Mouse (Mus musculus): ENCODE measurements around the gene Tmem176b. TPM values are rescaled to one million over a fixed set of nuclear protein-coding genes. Genes with fewer than 3 reads are reported as not detected.
"Not testable (repeated sequence)": the region's sequence is repeated elsewhere in the genome, so short reads cannot be mapped to it uniquely, and the experiment has no call there.

The Tmem176b gene
- 93.2 and 108 TPM in 2 replicates for polyA plus RNA-seq (2015; fragmentation: Nextera tagmentation; extraction: Ambion mirVana)

GRCm38 (mm10) chr6:48840973-48841625, at the start of gene Tmem176b:
Gene Tmem176b (minus strand): TSS chr6:48841496.
- Histone ChIP-seq H3K9me3 (no peaks in the 10 kb centered on the region), H3K9ac (replicated peaks) (peak within 1 kb of the TSS; percentile 50), H3K4me2 (replicated peaks) (peak within 1 kb of the TSS; percentile 55), H3K27ac (peak within 1 kb of the TSS; percentile 85), H3K4me1 (replicated peaks) (peaks cover 44% of the 10 kb centered on the region), H3K27me3 (no peaks in the 10 kb centered on the region), H3K36me3 (0 out of 2 replicates have a peak, but pooled peaks cover 5% of the 10 kb centered on the region), H3K4me3 (replicated peaks) (peak within 1 kb of the TSS; percentile 41)
- 19% methylated on average over 6 of the region's 6 CpGs for whole genome bisulfite sequencing
- peak; percentile 95 for ATAC-seq

GRCm38 (mm10) chr6:48876510-48877135, 35.3 kb upstream of the Tmem176b start:
- Histone ChIP-seq H3K9me3 (no peaks in the 10 kb centered on the region), H3K4me2 (replicated peaks) (no peak overlapping the region), H3K4me3 (replicated peaks) (no peak overlapping the region), H3K36me3 (no peaks in the 10 kb centered on the region), H3K9ac (replicated peaks) (no peak overlapping the region), H3K27ac (no peak overlapping the region), H3K4me1 (replicated peaks) (no peaks in the 10 kb centered on the region), H3K27me3 (no peaks in the 10 kb centered on the region)
- ATAC-seq = no peak
- 49% methylated on average over 5 of the region's 5 CpGs for WGBS

DNA sequence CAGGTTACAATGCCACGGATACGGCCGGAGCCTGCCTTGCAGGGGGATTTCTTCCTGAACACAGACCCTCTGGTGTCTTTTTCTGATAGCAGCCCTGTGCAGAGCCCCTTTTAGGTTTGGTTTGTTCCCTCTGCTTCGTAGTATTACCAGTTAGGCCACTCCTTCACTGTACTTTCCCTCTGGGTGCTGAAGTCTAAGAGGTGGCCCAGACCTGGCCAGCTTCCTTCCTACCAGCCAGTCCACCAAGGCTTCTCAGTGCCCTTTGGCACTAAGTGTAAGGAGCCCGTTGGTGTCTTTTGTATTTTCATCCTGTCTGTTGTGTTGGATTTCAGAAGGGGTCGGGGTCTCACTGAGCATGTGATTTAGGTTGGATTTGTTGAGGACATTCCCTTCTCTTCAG, 34.2 kb upstream of the Tmem176b start:
- Histone ChIP-seq H3K4me3 (replicated peaks) (no peak overlapping the region), H3K27ac (no peak overlapping the region), H3K4me2 (replicated peaks) (no peak overlapping the region), H3K4me1 (replicated peaks) (no peaks in the 10 kb centered on the region), H3K36me3 (no peaks in the 10 kb centered on the region), H3K9ac (replicated peaks) (no peak overlapping the region), H3K9me3 (no peaks in the 10 kb centered on the region), H3K27me3 (no peaks in the 10 kb centered on the region)
- ATAC-seq = no peak
- 86% methylated on average over 6 of the region's 6 CpGs for WGBS

GRCm38 (mm10) chr6:48874576-48874975, 33.3 kb upstream of the Tmem176b start:
- Histone ChIP-seq H3K27me3 (peaks cover under 1% of the 10 kb centered on the region; the same call in 1 of the 2 replicates), H3K9me3 (no peaks in the 10 kb centered on the region), H3K27ac (no peak overlapping the region), H3K4me2 (replicated peaks) (no peak overlapping the region), H3K36me3 (no peaks in the 10 kb centered on the region), H3K4me1 (replicated peaks) (no peaks in the 10 kb centered on the region), H3K9ac (replicated peaks) (no peak overlapping the region), H3K4me3 (replicated peaks) (no peak overlapping the region)
- no peak for ATAC-seq
- WGBS = 85% methylated on average over 4 of the region's 4 CpGs

DNA sequence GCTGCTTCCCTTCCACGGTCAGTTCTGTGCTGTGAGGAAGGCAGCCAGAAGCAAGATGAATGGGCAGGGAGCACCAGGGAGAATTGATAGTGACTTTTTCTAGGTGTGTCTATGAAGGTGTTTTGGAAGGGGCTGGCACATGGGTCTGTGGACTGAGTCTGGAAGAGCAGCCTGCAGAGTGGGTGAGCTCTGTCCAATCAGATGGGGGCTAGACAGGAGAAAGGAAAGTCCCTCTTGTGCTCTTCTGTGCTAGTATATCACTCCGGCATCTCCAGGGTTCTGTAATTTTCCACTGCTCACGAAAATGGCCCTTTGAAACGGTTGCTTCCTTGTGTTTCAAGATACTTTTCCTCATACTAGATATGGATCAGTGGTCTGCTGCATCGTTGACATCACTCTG, 31.3 kb upstream of the Tmem176b start, which contains the start of gene Aoc1:
Gene Aoc1, plus strand, starts transcription at position 301 of the 400 bp plus-strand sequence.
- 91% methylated on average over 5 of the region's 5 CpGs for WGBS
- H3K36me3 ChIP-seq = no peaks in the 10 kb centered on the region
- H3K9ac ChIP-seq (replicated peaks) = no peak within 1 kb of the TSS
- ATAC-seq = no peak
- peaks cover 4% of the 10 kb centered on the region; the same call in 1 of the 2 replicates for H3K27me3 ChIP-seq
- no peak within 1 kb of the TSS for H3K4me3 ChIP-seq (replicated peaks)
- no peaks in the 10 kb centered on the region for H3K9me3 ChIP-seq
- H3K4me1 ChIP-seq (replicated peaks) = peaks cover 2% of the 10 kb centered on the region
- H3K27ac ChIP-seq = no peak within 1 kb of the TSS
- H3K4me2 ChIP-seq (replicated peaks) = no peak within 1 kb of the TSS

DNA sequence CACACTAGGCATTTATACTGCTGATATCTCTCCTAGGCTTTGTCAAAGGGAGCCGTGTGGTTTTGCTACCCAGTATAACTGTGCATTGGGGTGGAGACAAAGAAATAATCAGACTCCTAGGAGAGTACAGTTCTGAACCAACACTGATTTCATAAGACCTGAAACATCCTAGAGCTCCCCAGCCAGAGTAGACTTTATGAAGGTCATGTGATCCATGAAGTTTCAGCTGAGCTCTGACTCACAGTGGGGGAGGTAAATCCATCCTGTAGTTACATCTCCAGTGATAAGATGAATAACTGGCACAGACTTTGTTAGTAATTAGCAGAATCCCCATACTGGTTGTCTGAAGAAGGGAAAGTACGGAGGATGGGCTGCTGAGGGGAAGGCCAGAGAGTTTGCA, 28.5 kb upstream of the Tmem176b start:
- Histone ChIP-seq H3K27me3 (peaks cover 4% of the 10 kb centered on the region; the same call in 1 of the 2 replicates), H3K27ac (no peak overlapping the region), H3K4me3 (replicated peaks) (no peak overlapping the region), H3K4me2 (replicated peaks) (no peak overlapping the region), H3K9me3 (no peaks in the 10 kb centered on the region), H3K36me3 (no peaks in the 10 kb centered on the region), H3K9ac (replicated peaks) (no peak overlapping the region), H3K4me1 (replicated peaks) (peaks cover 21% of the 10 kb centered on the region)
- WGBS = 92% methylated on average over 2 of the region's 2 CpGs
- no peak for ATAC-seq

GRCm38 (mm10) chr6:48867158-48867557, 25.9 kb upstream of the Tmem176b start:
- Histone ChIP-seq H3K9ac (replicated peaks) (no peak overlapping the region), H3K4me3 (replicated peaks) (no peak overlapping the region), H3K9me3 (no peaks in the 10 kb centered on the region), H3K36me3 (no peaks in the 10 kb centered on the region), H3K4me1 (replicated peaks) (peaks cover 21% of the 10 kb centered on the region), H3K27me3 (peaks cover 4% of the 10 kb centered on the region; the same call in 1 of the 2 replicates), H3K27ac (peak overlapping the region; percentile 69), H3K4me2 (replicated peaks) (0 out of 2 replicates have a peak overlapping the region, but pooled peaks have one; percentile 9)
- 27% methylated on average over 4 of the region's 4 CpGs for WGBS
- peak; percentile 55; the same call in 1 of the 2 replicates for ATAC-seq

DNA sequence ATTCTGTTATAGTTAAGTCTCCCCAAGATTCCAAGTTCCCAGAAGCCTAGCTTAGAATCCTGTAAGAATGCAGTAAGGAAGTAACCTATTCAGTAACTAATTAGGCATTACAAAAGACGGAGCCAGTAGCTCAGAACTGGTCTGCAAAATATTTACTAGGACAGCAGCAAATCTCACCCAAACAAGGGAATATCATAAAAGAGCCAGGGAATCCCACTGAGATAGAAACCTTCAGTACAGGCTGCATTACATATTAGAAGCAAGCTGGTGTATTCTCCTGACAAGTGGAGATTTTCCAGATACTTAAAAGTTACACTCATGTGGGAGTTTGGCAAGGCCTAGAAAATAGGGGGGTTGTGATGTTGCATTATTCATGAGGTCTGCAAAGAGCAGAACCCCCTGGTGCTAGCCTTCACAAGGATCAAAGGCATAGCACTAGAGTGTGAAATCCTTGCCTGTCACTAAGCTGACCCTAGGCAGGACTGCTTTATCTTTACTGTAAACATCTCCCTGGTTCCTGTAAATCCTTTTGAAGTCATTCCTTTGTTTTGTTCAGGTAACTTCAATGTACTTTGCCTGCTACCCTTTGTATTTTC, 25.2 kb upstream of the Tmem176b start:
- peaks cover 21% of the 10 kb centered on the region for H3K4me1 ChIP-seq (replicated peaks)
- H3K4me2 ChIP-seq (replicated peaks); H3K9ac ChIP-seq (replicated peaks); H3K36me3 ChIP-seq; H3K4me3 ChIP-seq (replicated peaks); ATAC-seq; H3K27me3 ChIP-seq; H3K27ac ChIP-seq; H3K9me3 ChIP-seq: not testable (repeated sequence)
- 2% methylated on average over 1 of the region's 1 CpGs for WGBS

DNA sequence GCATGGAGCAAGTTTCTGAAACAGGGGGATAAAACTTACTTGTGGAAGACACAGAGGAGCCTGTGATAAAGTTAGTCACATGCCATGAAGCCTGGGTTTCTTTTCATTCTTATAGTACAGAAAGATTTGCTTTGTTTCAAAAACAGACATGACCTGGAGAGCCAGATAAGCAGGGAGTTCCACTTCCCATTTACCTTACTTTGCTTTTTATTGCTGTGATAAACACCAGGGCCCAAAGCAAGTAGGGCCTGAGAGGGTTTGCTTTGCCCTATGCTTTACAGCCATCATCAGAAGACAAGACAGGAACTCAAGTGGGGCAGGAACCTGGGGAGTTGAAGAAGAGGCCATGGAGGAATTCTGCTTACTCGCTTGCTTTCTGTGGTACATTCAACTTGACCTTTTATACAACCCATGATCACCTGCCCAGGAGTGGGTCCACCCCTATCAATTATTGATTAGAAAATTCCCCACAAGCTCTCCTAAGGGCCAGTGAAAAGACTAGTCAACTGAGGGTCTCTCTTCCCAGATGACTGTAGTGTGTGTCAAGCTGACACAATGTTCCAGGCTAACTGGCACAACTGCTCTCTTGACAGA, 24.0 kb upstream of the Tmem176b start:
- Histone ChIP-seq H3K4me1 (replicated peaks) (peaks cover 26% of the 10 kb centered on the region), H3K4me2 (replicated peaks) (no peak overlapping the region), H3K27ac (no peak overlapping the region), H3K9me3 (no peaks in the 10 kb centered on the region), H3K4me3 (replicated peaks) (no peak overlapping the region), H3K36me3 (no peaks in the 10 kb centered on the region), H3K9ac (replicated peaks) (no peak overlapping the region), H3K27me3 (peaks cover 4% of the 10 kb centered on the region; the same call in 1 of the 2 replicates)
- no peak for ATAC-seq
- WGBS = 87% methylated on average over 1 of the region's 1 CpGs

DNA sequence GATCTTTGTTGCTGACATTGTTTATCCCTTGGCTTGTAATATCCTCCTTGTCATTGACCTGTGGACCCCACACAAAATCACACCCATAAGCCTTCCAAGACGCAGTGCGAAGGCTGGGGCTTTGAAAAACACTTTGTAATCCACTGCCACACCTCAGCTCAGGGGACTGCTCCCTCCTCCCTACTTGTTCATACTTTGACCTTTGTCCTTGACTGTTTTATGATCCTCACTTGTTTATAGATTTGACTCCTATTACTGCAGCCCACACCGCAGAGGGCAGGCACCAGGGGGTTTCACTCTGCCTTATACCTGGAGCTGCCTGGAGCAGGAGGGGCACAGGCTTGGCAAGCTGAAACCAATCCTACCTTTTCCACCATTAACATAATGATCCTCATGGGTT, 23.4 kb upstream of the Tmem176b start:
- WGBS = 70% methylated on average over 3 of the region's 3 CpGs

DNA sequence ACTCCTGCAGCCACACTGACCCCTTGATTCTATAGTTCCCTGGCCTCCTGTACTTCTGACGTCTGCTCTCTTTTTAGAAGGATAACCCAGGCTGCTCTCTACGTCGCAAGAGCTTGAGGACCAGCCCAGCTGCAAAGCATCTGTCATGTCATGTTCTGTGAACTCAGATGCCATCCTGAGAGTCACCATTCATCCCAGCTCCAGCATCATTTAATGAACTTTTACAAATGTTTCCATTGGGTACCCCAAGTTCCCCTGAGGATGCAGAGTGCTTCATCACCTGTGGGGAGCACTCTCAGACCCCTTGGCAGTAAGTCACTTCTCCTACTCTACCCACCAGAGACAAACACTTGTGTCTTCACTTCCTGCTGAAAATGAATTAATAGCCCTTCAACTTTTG, 22.9 kb upstream of the Tmem176b start:
- H3K36me3 ChIP-seq = no peaks in the 10 kb centered on the region
- 60% methylated on average over 3 of the region's 3 CpGs for WGBS
- ATAC-seq = no peak
- H3K9me3 ChIP-seq = no peaks in the 10 kb centered on the region
- no peaks in the 10 kb centered on the region for H3K27me3 ChIP-seq
- H3K4me3 ChIP-seq (replicated peaks) = no peak overlapping the region
- H3K9ac ChIP-seq (replicated peaks) = no peak overlapping the region
- H3K27ac ChIP-seq = no peak overlapping the region
- no peak overlapping the region for H3K4me2 ChIP-seq (replicated peaks)
- peaks cover 29% of the 10 kb centered on the region for H3K4me1 ChIP-seq (replicated peaks)

More for the DNA sequence above, 23.4 kb upstream of the Tmem176b start:
- Histone ChIP-seq H3K36me3 (no peaks in the 10 kb centered on the region), H3K9me3 (no peaks in the 10 kb centered on the region), H3K4me1 (replicated peaks) (peaks cover 29% of the 10 kb centered on the region), H3K9ac (replicated peaks) (no peak overlapping the region), H3K27ac (no peak overlapping the region), H3K4me2 (replicated peaks) (no peak overlapping the region), H3K4me3 (replicated peaks) (no peak overlapping the region), H3K27me3 (peaks cover 4% of the 10 kb centered on the region; the same call in 1 of the 2 replicates)
- ATAC-seq = no peak

DNA sequence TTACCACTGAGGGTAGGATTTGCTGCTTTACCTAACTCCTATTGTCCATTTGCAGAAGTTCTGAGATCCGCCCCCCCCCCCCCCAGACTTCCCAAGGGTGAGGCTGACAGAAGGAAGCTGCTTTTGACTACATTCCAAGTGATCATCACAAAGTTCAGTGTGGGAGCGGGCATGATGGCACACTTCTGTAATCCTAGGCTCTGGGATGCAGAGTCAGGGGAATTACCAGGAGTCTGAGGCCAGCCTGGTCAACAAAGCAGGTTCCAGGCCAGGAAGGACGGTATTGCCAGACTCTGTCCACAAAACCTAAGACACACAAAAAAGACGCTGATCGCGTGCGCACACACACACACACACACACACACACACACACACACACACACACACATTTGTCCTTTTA, 22.2 kb upstream of the Tmem176b start:
- 88% methylated on average over 7 of the region's 7 CpGs for WGBS
- no peak for ATAC-seq
- Histone ChIP-seq H3K36me3 (no peaks in the 10 kb centered on the region), H3K27me3 (no peaks in the 10 kb centered on the region), H3K4me2 (replicated peaks) (no peak overlapping the region), H3K27ac (no peak overlapping the region), H3K9ac (replicated peaks) (no peak overlapping the region), H3K4me3 (replicated peaks) (no peak overlapping the region), H3K4me1 (replicated peaks) (peaks cover 29% of the 10 kb centered on the region), H3K9me3 (no peaks in the 10 kb centered on the region)

All from midbrain, embryonic 13.5 days (tissue).